Mouse (Mus musculus) lung, embryonic 14.5 days (tissue): ENCODE data around the gene Manbal. TPM values are rescaled to one million over a fixed set of nuclear protein-coding genes. Genes with fewer than 3 reads are reported as not detected.

Experiments used
- ATAC-seq: fragments of 200-750 bp; cut with Nextera tagmentation; 2 replicates; pipeline ENCODE4 v1.8.0; 2017; ENCODE audit warnings: mild to moderate bottlenecking, moderate TSS enrichment, moderate library complexity; ENCODE audit not compliant: insufficient read depth
- DNase-seq: peaks from one replicate; pipeline ENCODE4 v3.0.0-alpha.2; 2015
- H3K27ac ChIP-seq: fragments of 300-500 bp; sonication (generic); 2 replicates; pipeline ENCODE4 v1.5.1; 2014; ENCODE audit warnings: low read depth, mild to moderate bottlenecking, moderate library complexity
- H3K27me3 ChIP-seq: fragments of 300-500 bp; sonication (generic); 2 replicates; pipeline ENCODE4 v1.6.1; 2014; ENCODE audit warnings: low read length, control low read depth; ENCODE audit not compliant: insufficient read depth
- H3K36me3 ChIP-seq: fragments of 300-500 bp; sonication (generic); 2 replicates; pipeline ENCODE4 v1.6.1; 2014; ENCODE audit warnings: control low read depth; ENCODE audit not compliant: insufficient read depth
- H3K4me1 ChIP-seq: fragments of 300-500 bp; sonication (generic); 2 replicates; pipeline ENCODE4 v1.6.1; 2014; ENCODE audit warnings: antibody characterized with exemption, control low read depth; ENCODE audit not compliant: insufficient read depth
- H3K4me2 ChIP-seq: fragments of 300-500 bp; sonication (generic); 2 replicates; pipeline ENCODE4 v1.6.1; 2014; ENCODE audit warnings: mild to moderate bottlenecking
- H3K4me3 ChIP-seq: fragments of 300-500 bp; sonication (generic); 2 replicates; pipeline ENCODE4 v1.5.1; 2014; ENCODE audit warnings: low read depth, low read length
- H3K9ac ChIP-seq: fragments of 300-500 bp; sonication (generic); 2 replicates; pipeline ENCODE4 v1.6.1; 2014
- H3K9me3 ChIP-seq: fragments of 300-500 bp; sonication (generic); 2 replicates; pipeline ENCODE4 v1.6.1; 2016; ENCODE audit warnings: low read depth, low read length, control low read depth
- CTCF ChIP-seq: IDR thresholded peaks from 2 replicates; pipeline ENCODE4 v1.5.1; 2016; ENCODE audit warnings: antibody characterized with exemption, low read depth
- whole genome bisulfite sequencing: fragments of 180-500 bp; shearing (Covaris S2); extraction: QIAGEN DNeasy Blood & Tissue Kit; methylation state at CpG from one replicate; pipeline ENCODE4 v1.1.7; 2014; 5-methylcytosine and 5-hydroxymethylcytosine counted together
- polyA plus RNA-seq: library from polyadenylated mRNA; unstranded; fragments of >200 nt; fragmentation: Nextera tagmentation; extraction: Ambion mirVana; gene quantifications from 2 replicates; pipeline ENCODE4 v1.2.1, GENCODE M21; 2014

The Manbal gene
- polyA plus RNA-seq, 1 experiment from 2014 or later: 42.6 TPM

GRCm38 (mm10) chr2:157332059-157332458 is 35.3 kb upstream of the Manbal start:
- DNase-seq: no peak
- WGBS: 77% methylated on average over 5 of the region's 5 CpGs
- TF ChIP-seq CTCF: no peak

GRCm38 (mm10) chr2:157338663-157339062 is 28.7 kb upstream of the Manbal start:
- H3K4me1 ChIP-seq: no peaks in the 10 kb centered on the region
- no peaks in the 10 kb centered on the region for H3K9me3 ChIP-seq
- H3K4me2 ChIP-seq: no peak overlapping the region
- 39% methylated on average over 5 of the region's 5 CpGs for WGBS
- peak; percentile 81 for DNase-seq
- TF ChIP-seq CTCF: peak; percentile 80
- H3K9ac ChIP-seq: no peak overlapping the region
- no peak overlapping the region for H3K4me3 ChIP-seq
- no peaks in the 10 kb centered on the region for H3K27me3 ChIP-seq
- ATAC-seq: no peak
- H3K27ac ChIP-seq: no peak overlapping the region
- no peaks in the 10 kb centered on the region for H3K36me3 ChIP-seq

More at GRCm38 (mm10) chr2:157332059-157332458, 35.3 kb upstream of the Manbal start:
- peaks cover 20% of the 10 kb centered on the region for H3K36me3 ChIP-seq
- no peaks in the 10 kb centered on the region for H3K4me1 ChIP-seq
- no peak overlapping the region for H3K27ac ChIP-seq
- no peak overlapping the region for H3K4me2 ChIP-seq
- H3K9ac ChIP-seq: no peak overlapping the region
- H3K27me3 ChIP-seq: no peaks in the 10 kb centered on the region
- H3K9me3 ChIP-seq: no peaks in the 10 kb centered on the region
- ATAC-seq: no peak
- H3K4me3 ChIP-seq: no peak overlapping the region

DNA sequence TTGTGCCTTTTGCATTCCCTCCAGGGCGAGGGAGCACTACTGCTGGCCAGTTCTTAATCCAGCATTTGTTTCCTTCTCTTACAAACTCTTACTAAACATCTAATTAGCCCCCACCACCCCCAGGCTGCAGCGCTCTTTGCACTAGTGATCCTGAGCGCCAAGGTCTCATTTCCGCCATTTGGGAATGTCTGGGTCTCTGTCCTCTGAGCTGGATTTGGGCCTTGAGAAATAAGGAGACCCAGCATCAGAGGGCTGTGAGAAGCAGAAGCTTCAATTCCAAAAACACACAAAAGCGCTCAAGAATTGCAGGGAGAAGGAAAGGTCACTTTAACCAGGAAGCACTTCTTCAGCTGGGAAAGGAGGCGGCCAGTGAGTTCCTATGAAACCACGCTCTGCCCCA is 27.9 kb upstream of the Manbal start:
- H3K27me3 ChIP-seq: no peaks in the 10 kb centered on the region
- H3K4me1 ChIP-seq: no peaks in the 10 kb centered on the region
- H3K4me2 ChIP-seq: no peak overlapping the region
- H3K36me3 ChIP-seq: no peaks in the 10 kb centered on the region
- TF ChIP-seq CTCF: no peak
- DNase-seq: no peak
- 64% methylated on average over 7 of the region's 7 CpGs for WGBS
- H3K9ac ChIP-seq: peak overlapping the region; percentile 11; the same call in 1 of the 2 replicates
- H3K4me3 ChIP-seq: no peak overlapping the region
- no peaks in the 10 kb centered on the region for H3K9me3 ChIP-seq
- no peak overlapping the region for H3K27ac ChIP-seq
- no peak for ATAC-seq

GRCm38 (mm10) chr2:157340221-157340741 is 27.1 kb upstream of the Manbal start:
- peak; percentile 39; the same call in 1 of the 2 replicates for ATAC-seq
- TF ChIP-seq CTCF: no peak
- Histone ChIP-seq H3K9ac (no peak overlapping the region), H3K36me3 (no peaks in the 10 kb centered on the region), H3K27me3 (no peaks in the 10 kb centered on the region), H3K4me3 (no peak overlapping the region), H3K4me2 (no peak overlapping the region), H3K9me3 (no peaks in the 10 kb centered on the region), H3K27ac (no peak overlapping the region), H3K4me1 (no peaks in the 10 kb centered on the region)
- peak; percentile 46 for DNase-seq
- WGBS: 42% methylated on average over 7 of the region's 7 CpGs

- TF ChIP-seq CTCF: peak; percentile 93
- H3K9ac ChIP-seq: no peak overlapping the region
- DNase-seq (peak; percentile 90), ATAC-seq (no peak)
- H3K4me3 ChIP-seq: no peak overlapping the region
- whole genome bisulfite sequencing: 46% methylated on average over 11 of the region's 11 CpGs
- H3K36me3 ChIP-seq: no peaks in the 10 kb centered on the region
- H3K27ac ChIP-seq: no peak overlapping the region
- no peaks in the 10 kb centered on the region for H3K4me1 ChIP-seq
- H3K27me3 ChIP-seq: no peaks in the 10 kb centered on the region
- no peak overlapping the region for H3K4me2 ChIP-seq
- H3K9me3 ChIP-seq: no peaks in the 10 kb centered on the region
Measured at GRCm38 (mm10) chr2:157341554-157342270, 25.7 kb upstream of the Manbal start.

- no peak for TF ChIP-seq CTCF
- Histone ChIP-seq H3K9me3 (no peaks in the 10 kb centered on the region), H3K4me3 (no peak overlapping the region), H3K36me3 (no peaks in the 10 kb centered on the region), H3K4me2 (no peak overlapping the region), H3K27me3 (no peaks in the 10 kb centered on the region), H3K9ac (no peak overlapping the region), H3K27ac (no peak overlapping the region), H3K4me1 (no peaks in the 10 kb centered on the region)
- ATAC-seq (no peak), DNase-seq (no peak)
- 47% methylated on average over 5 of the region's 5 CpGs for WGBS
Measured at GRCm38 (mm10) chr2:157342328-157342926, 25.0 kb upstream of the Manbal start.

DNA sequence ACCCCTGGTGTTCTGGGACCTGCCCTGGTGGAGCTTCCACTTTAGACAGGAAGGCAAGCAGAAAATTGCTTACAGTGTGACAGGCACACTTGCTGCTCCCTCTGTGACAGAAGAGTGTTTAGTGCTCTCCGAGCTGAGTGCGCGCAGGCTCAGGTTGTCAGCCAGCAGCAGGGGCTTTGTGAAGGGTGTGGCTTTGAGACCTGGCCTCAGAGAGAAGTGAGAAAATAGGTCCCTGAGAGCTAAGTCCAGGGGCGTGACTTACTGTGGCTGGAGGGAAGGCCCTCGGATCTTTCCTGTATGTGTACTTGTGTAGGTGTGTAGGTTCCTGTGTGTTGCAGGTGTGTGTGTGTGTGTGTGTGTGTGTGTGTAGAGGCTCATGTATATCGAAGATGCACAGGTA is 24.1 kb upstream of the Manbal start:
- H3K4me1 ChIP-seq: no peaks in the 10 kb centered on the region; the same call in 1 of the 2 replicates
- no peaks in the 10 kb centered on the region for H3K36me3 ChIP-seq
- H3K9me3 ChIP-seq: no peaks in the 10 kb centered on the region
- H3K27ac ChIP-seq: no peak overlapping the region
- no peak for DNase-seq
- no peak for TF ChIP-seq CTCF
- no peak overlapping the region for H3K4me2 ChIP-seq
- H3K9ac ChIP-seq: no peak overlapping the region
- no peak for ATAC-seq
- H3K27me3 ChIP-seq: no peaks in the 10 kb centered on the region
- WGBS: 57% methylated on average over 6 of the region's 6 CpGs
- no peak overlapping the region for H3K4me3 ChIP-seq
